Mouse (Mus musculus): ENCODE results near the gene Derl3. TPM values are rescaled to one million over a fixed set of nuclear protein-coding genes. Genes with fewer than 3 reads are reported as not detected.

Derl3 gene
- total and polyA plus RNA-seq, 3 experiments = 13.1 to 36.6 (median 36.2) TPM

GRCm38 (mm10) chr10:75941042-75941824 lies 48.0 kb downstream of the Derl3 start:
- Histone ChIP-seq H3K9me3 (replicated peaks; ENCODE audit: low read length) (no peaks in the 10 kb centered on the region), H3K36me3 (replicated peaks in 1 of 2; ENCODE audit: control insufficient read depth in 1 of 2, insufficient read depth in 1 of 2, low read length in 1 of 2) (peaks cover 0 to 15% of the 10 kb centered on the region in 2 experiments), H3K27ac (ENCODE audit: insufficient read depth, low read depth) (no peak overlapping the region), H3K27me3 (replicated peaks) (no peaks in the 10 kb centered on the region), H3K79me2 (replicated peaks; ENCODE audit: control insufficient read depth, extremely low read depth, insufficient read depth, poor library complexity, severe bottlenecking) (no peaks in the 10 kb centered on the region), H3K4me2 (ENCODE audit: insufficient read depth, low read depth, poor library complexity, severe bottlenecking) (no peak overlapping the region), H3K4me3 (replicated peaks in 1 of 3; ENCODE audit: low read depth in 2 of 3, low read length in 2 of 3, poor library complexity in 1 of 3) (no peak overlapping the region), H3K9ac (ENCODE audit: insufficient read depth, low read depth) (no peak overlapping the region), H3K4me1 (ENCODE audit: control insufficient read depth in 1 of 2, insufficient read depth in 2 of 2) (peaks cover 20 to 71% of the 10 kb centered on the region in 2 experiments)
- dilution Hi-C loops (cut with MboI; ENCODE audit: extremely low pct_ligation_motif_present, extremely low pct_unique_long_range_greater_than_20kb, low sequenced_read_pairs) = no loop called here
- TF ChIP-seq MAZ (IDR thresholded peaks at IDR 0.05; ENCODE audit: low read depth, low read length) (no peak), HCFC1 (IDR thresholded peaks at IDR 0.05; ENCODE audit: low read depth, low read length) (no peak)
- DNase-seq (ENCODE audit: extremely low read depth) = no peak
- in situ Hi-C loops (cut with MboI; ENCODE audit: low pct_ligation_motif_present, low pct_unique_long_range_greater_than_20kb, low sequenced_read_pairs) = no loop called here

GRCm38 (mm10) chr10:75942736-75943477 lies 49.7 kb downstream of the Derl3 start, which contains the start of gene Vpreb3:
TSS of gene Vpreb3 (plus strand) at chr10:75943057.
- H3K4me3 ChIP-seq (replicated peaks in 1 of 3; ENCODE audit: low read depth in 2 of 3, low read length in 2 of 3, poor library complexity in 1 of 3) = no peak within 1 kb of the TSS
- H3K9me3 ChIP-seq (replicated peaks; ENCODE audit: low read length) = no peaks in the 10 kb centered on the region
- no peak within 1 kb of the TSS for H3K27ac ChIP-seq (ENCODE audit: insufficient read depth, low read depth)
- no peak within 1 kb of the TSS for H3K9ac ChIP-seq (ENCODE audit: insufficient read depth, low read depth)
- no peak within 1 kb of the TSS for H3K4me2 ChIP-seq (ENCODE audit: insufficient read depth, low read depth, poor library complexity, severe bottlenecking)
- dilution Hi-C loops (cut with MboI; ENCODE audit: extremely low pct_ligation_motif_present, extremely low pct_unique_long_range_greater_than_20kb, low sequenced_read_pairs) (no loop called here), in situ Hi-C loops (cut with MboI; ENCODE audit: low pct_ligation_motif_present, low pct_unique_long_range_greater_than_20kb, low sequenced_read_pairs) (no loop called here)
- no peak for TF ChIP-seq CHD1 (IDR thresholded peaks at IDR 0.05; ENCODE audit: low read depth, low read length)
- TF ChIP-seq MYC (IDR thresholded peaks at IDR 0.05; ENCODE audit: low read depth, low read length) = no peak
- no peak for TF ChIP-seq E2F4 (IDR thresholded peaks at IDR 0.05; ENCODE audit: insufficient replicate concordance, low read depth, low read length)
- TF ChIP-seq NELFE (IDR thresholded peaks at IDR 0.05; ENCODE audit: low read depth, low read length) = no peak
- TF ChIP-seq ZC3H11A (IDR thresholded peaks at IDR 0.05; ENCODE audit: low read depth, low read length) = no peak
- TF ChIP-seq SIN3A (IDR thresholded peaks at IDR 0.05; ENCODE audit: low read length) = no peak
- no peak for TF ChIP-seq UBTF (IDR thresholded peaks at IDR 0.05; ENCODE audit: low read depth, low read length)
- TF ChIP-seq NRF1 (IDR thresholded peaks at IDR 0.05; ENCODE audit: low read depth, low read length) = no peak
- TF ChIP-seq PAX5 (IDR thresholded peaks at IDR 0.05; ENCODE audit: low read length) = no peak
- no peaks in the 10 kb centered on the region for H3K27me3 ChIP-seq (replicated peaks)
- DNase-seq (ENCODE audit: extremely low read depth) = no peak
- H3K36me3 ChIP-seq (replicated peaks in 1 of 2; ENCODE audit: control insufficient read depth in 1 of 2, insufficient read depth in 1 of 2, low read length in 1 of 2) = peaks cover 0 to 13% of the 10 kb centered on the region in 2 experiments
- no peaks in the 10 kb centered on the region for H3K79me2 ChIP-seq (replicated peaks; ENCODE audit: control insufficient read depth, extremely low read depth, insufficient read depth, poor library complexity, severe bottlenecking)
- H3K4me1 ChIP-seq (ENCODE audit: control insufficient read depth in 1 of 2, insufficient read depth in 2 of 2) = peaks cover 25 to 69% of the 10 kb centered on the region in 2 experiments

Measured in CH12.LX (cell line).